Mouse (Mus musculus) intestine, postnatal 0 days (tissue): ENCODE measurements at regions not wholly inside any gene's neighbourhood (a gene's known extent, or its start where the extent isn't known, plus 50 kb on each side); places are given as distances from the start of the nearest gene placed in this dataset.

ENCODE experiments used
- ATAC-seq: fragments of 200-750 bp; cut with Nextera tagmentation; 2 replicates; pipeline ENCODE4 v1.8.0; 2017; ENCODE audit warnings: mild to moderate bottlenecking, moderate TSS enrichment, moderate library complexity
- H3K27ac ChIP-seq: fragments of 300-500 bp; sonication (generic); 2 replicates; pipeline ENCODE4 v1.5.1; 2014; ENCODE audit warnings: mild to moderate bottlenecking, low read depth, low read length, moderate library complexity
- H3K27me3 ChIP-seq: fragments of 300-500 bp; sonication (generic); replicated peaks from 2 replicates; pipeline ENCODE4 v1.6.1; 2014; ENCODE audit warnings: low read length, mixed read lengths; ENCODE audit not compliant: control insufficient read depth, insufficient read depth
- H3K36me3 ChIP-seq: fragments of 300-500 bp; sonication (generic); 2 replicates; pipeline ENCODE4 v1.6.1; 2014; ENCODE audit warnings: mild to moderate bottlenecking, moderate library complexity; ENCODE audit not compliant: control insufficient read depth, insufficient read depth
- H3K4me1 ChIP-seq: fragments of 300-500 bp; sonication (generic); replicated peaks from 2 replicates; pipeline ENCODE4 v1.6.1; 2014; ENCODE audit warnings: antibody characterized with exemption, low read length, mixed read lengths; ENCODE audit not compliant: control insufficient read depth, insufficient read depth
- H3K4me2 ChIP-seq: fragments of 300-500 bp; sonication (generic); replicated peaks from 2 replicates; pipeline ENCODE4 v1.6.1; 2014; ENCODE audit warnings: low read depth, mild to moderate bottlenecking, moderate library complexity
- H3K4me3 ChIP-seq: fragments of 300-500 bp; sonication (generic); 2 replicates; pipeline ENCODE4 v1.5.1; 2014; ENCODE audit warnings: low read depth, low read length
- H3K9ac ChIP-seq: fragments of 300-500 bp; sonication (generic); 2 replicates; pipeline ENCODE4 v1.6.1; 2014; ENCODE audit warnings: mild to moderate bottlenecking, low read depth, low read length
- H3K9me3 ChIP-seq: fragments of 300-500 bp; sonication (generic); 2 replicates; pipeline ENCODE4 v1.6.1; 2016; ENCODE audit warnings: mixed run types; ENCODE audit not compliant: control insufficient read depth
- CTCF ChIP-seq: sonication (generic); IDR thresholded peaks from 2 replicates; pipeline ENCODE4 v1.5.1; 2016; ENCODE audit warnings: low read depth, mild to moderate bottlenecking, control low read depth, antibody characterized with exemption, moderate library complexity
- WGBS: fragments of 180-500 bp; shearing (Covaris S2); extraction: QIAGEN DNeasy Blood & Tissue Kit; methylation state at CpG from one replicate; pipeline ENCODE4 v1.1.7; 2014; 5-methylcytosine and 5-hydroxymethylcytosine counted together

- Histone ChIP-seq H3K4me2 (no peak overlapping the region), H3K9ac (no peak overlapping the region), H3K4me3 (no peak overlapping the region), H3K27ac (no peak overlapping the region), H3K36me3 (no peaks in the 10 kb centered on the region), H3K4me1 (no peaks in the 10 kb centered on the region), H3K9me3 (no peaks in the 10 kb centered on the region), H3K27me3 (no peaks in the 10 kb centered on the region)
- no peak for ATAC-seq
- 69% methylated on average over 4 of the region's 4 CpGs for WGBS
- no peak for TF ChIP-seq CTCF
Measured at GRCm38 (mm10) chr4:23732471-23732870, 763.8 kb upstream of the Mms22l start.

GRCm38 (mm10) chr4:23744079-23744478 is 752.2 kb upstream of the Mms22l start:
- H3K4me1 ChIP-seq = no peaks in the 10 kb centered on the region
- H3K4me3 ChIP-seq = no peak overlapping the region
- 73% methylated on average over 7 of the region's 7 CpGs for WGBS
- no peaks in the 10 kb centered on the region for H3K36me3 ChIP-seq
- H3K27me3 ChIP-seq = no peaks in the 10 kb centered on the region
- ATAC-seq = no peak
- no peak for TF ChIP-seq CTCF
- no peaks in the 10 kb centered on the region for H3K9me3 ChIP-seq
- H3K9ac ChIP-seq = no peak overlapping the region
- H3K27ac ChIP-seq = no peak overlapping the region
- H3K4me2 ChIP-seq = no peak overlapping the region

- no peaks in the 10 kb centered on the region for H3K27me3 ChIP-seq
- no peak for ATAC-seq
- no peak overlapping the region for H3K9ac ChIP-seq
- H3K27ac ChIP-seq = no peak overlapping the region
- no peak overlapping the region for H3K4me3 ChIP-seq
- TF ChIP-seq CTCF = no peak
- H3K36me3 ChIP-seq = no peaks in the 10 kb centered on the region
- H3K4me2 ChIP-seq = no peak overlapping the region
- no peaks in the 10 kb centered on the region for H3K9me3 ChIP-seq
- no peaks in the 10 kb centered on the region for H3K4me1 ChIP-seq
Measured at GRCm38 (mm10) chr4:23758005-23758404, 738.2 kb upstream of the Mms22l start.

- Histone ChIP-seq H3K9me3 (no peaks in the 10 kb centered on the region), H3K4me3 (no peak overlapping the region), H3K27me3 (no peaks in the 10 kb centered on the region), H3K36me3 (no peaks in the 10 kb centered on the region), H3K27ac (no peak overlapping the region), H3K4me2 (no peak overlapping the region), H3K9ac (no peak overlapping the region), H3K4me1 (no peaks in the 10 kb centered on the region)
- 79% methylated on average over 4 of the region's 4 CpGs for WGBS
- no peak for TF ChIP-seq CTCF
- no peak for ATAC-seq
Measured at GRCm38 (mm10) chr4:23787417-23788204, 708.6 kb upstream of the Mms22l start.

- Histone ChIP-seq H3K27me3 (no peaks in the 10 kb centered on the region), H3K36me3 (no peaks in the 10 kb centered on the region), H3K9me3 (no peaks in the 10 kb centered on the region), H3K9ac (no peak overlapping the region), H3K4me2 (no peak overlapping the region), H3K4me1 (no peaks in the 10 kb centered on the region), H3K27ac (no peak overlapping the region), H3K4me3 (no peak overlapping the region)
- WGBS = 65% methylated on average over 2 of the region's 2 CpGs
- no peak for ATAC-seq
- TF ChIP-seq CTCF = no peak
Measured at GRCm38 (mm10) chr4:23823516-23823915, 672.7 kb upstream of the Mms22l start.

- H3K9me3 ChIP-seq = no peaks in the 10 kb centered on the region
- no peak overlapping the region for H3K4me3 ChIP-seq
- no peaks in the 10 kb centered on the region for H3K27me3 ChIP-seq
- WGBS = 12% methylated on average over 2 of the region's 2 CpGs
- H3K27ac ChIP-seq = no peak overlapping the region
- TF ChIP-seq CTCF = no peak
- H3K4me1 ChIP-seq = no peaks in the 10 kb centered on the region
- H3K36me3 ChIP-seq = no peaks in the 10 kb centered on the region
- no peak overlapping the region for H3K4me2 ChIP-seq
- no peak overlapping the region for H3K9ac ChIP-seq
- ATAC-seq = no peak
Measured at GRCm38 (mm10) chr4:23826885-23827284, 669.4 kb upstream of the Mms22l start.
